Mouse (Mus musculus): ENCODE results near the gene Frmd8. TPM values are rescaled to one million over a fixed set of nuclear protein-coding genes. Genes with fewer than 3 reads are reported as not detected.
"Not testable (repeated sequence)": the region's sequence is repeated elsewhere in the genome, so short reads cannot be mapped to it uniquely, and the experiment has no call there.

The Frmd8 gene
- polyA plus RNA-seq, 1 experiment from 2014 or later, result 37.4 TPM

DNA sequence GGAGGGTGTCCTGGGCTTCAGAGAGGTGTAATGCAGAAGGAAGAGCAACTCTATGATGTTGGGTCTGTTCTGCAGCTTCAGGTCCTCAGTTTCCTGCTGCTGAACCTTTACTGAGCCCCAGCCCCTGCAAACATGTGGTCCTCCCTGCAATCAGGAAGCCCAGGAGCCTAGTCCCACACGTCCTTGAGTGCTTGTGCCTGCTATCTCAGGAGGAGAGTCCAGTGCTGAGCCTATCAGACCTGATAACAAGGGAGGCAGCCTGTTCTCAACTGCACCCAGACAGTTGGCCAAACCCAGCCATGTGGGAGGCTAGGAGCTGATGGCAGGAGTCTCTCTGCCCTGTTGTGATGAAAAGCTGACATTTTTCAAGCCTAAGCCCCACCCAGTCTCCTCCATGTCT is 8.9 kb upstream of the Frmd8 start:
- Histone ChIP-seq H3K4me3 (replicated peaks) (no peak overlapping the region), H3K9ac (no peak overlapping the region), H3K27ac (replicated peaks) (no peak overlapping the region), H3K4me1 (peaks cover 6% of the 10 kb centered on the region; the same call in 1 of the 2 replicates), H3K4me2 (replicated peaks) (no peak overlapping the region), H3K9me3 (replicated peaks) (no peaks in the 10 kb centered on the region), H3K27me3 (no peaks in the 10 kb centered on the region), H3K36me3 (no peaks in the 10 kb centered on the region)
- ATAC-seq (ENCODE audit: insufficient number of reproducible peaks, low FRiP score, low TSS enrichment, low read depth), result no peak
- WGBS, result 57% methylated on average over 1 of the region's 1 CpGs

DNA sequence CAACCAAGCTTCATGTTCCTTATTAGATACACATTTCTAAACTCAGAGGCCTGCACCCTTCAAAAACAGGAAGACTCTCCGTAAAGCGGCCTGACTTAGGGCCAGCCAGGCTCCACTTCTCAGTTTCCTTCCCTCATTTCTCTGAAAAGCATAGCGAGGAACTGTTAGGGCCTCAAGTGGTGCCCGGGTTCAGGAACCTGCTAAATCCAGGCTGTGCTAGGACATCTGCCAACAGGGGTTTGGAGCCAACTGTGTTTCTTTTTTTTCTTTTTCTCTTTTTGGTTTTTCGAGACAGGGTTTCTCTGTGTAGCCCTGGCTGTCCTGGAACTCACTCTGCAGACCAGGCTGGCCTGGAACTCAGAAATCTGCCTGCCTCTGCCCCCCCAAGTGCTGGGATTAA is 7.0 kb upstream of the Frmd8 start:
- not testable (repeated sequence) for H3K9me3 ChIP-seq (replicated peaks); ATAC-seq (ENCODE audit: insufficient number of reproducible peaks, low FRiP score, low TSS enrichment, low read depth)

GRCm38 (mm10) chr19:5881155-5881554 is 6.1 kb upstream of the Frmd8 start:
- H3K4me2 ChIP-seq (replicated peaks), result no peak overlapping the region
- no peaks in the 10 kb centered on the region for H3K9me3 ChIP-seq (replicated peaks)
- H3K4me1 ChIP-seq, result peaks cover 21% of the 10 kb centered on the region
- H3K27me3 ChIP-seq, result no peaks in the 10 kb centered on the region
- H3K9ac ChIP-seq, result no peak overlapping the region
- H3K27ac ChIP-seq (replicated peaks), result no peak overlapping the region
- no peak overlapping the region for H3K4me3 ChIP-seq (replicated peaks)
- H3K36me3 ChIP-seq, result no peaks in the 10 kb centered on the region
- WGBS, result 95% methylated on average over 6 of the region's 6 CpGs
- ATAC-seq (ENCODE audit: insufficient number of reproducible peaks, low FRiP score, low TSS enrichment, low read depth), result no peak

More for the DNA sequence above, 7.0 kb upstream of the Frmd8 start:
- not testable (repeated sequence) for H3K9ac ChIP-seq; H3K4me3 ChIP-seq (replicated peaks); H3K27me3 ChIP-seq; H3K4me2 ChIP-seq (replicated peaks); H3K36me3 ChIP-seq
- Histone ChIP-seq H3K27ac (replicated peaks) (peak overlapping the region; percentile 34; the same call in 1 of the 2 replicates), H3K4me1 (peaks cover 21% of the 10 kb centered on the region)
- WGBS, result 65% methylated on average over 5 of the region's 5 CpGs

- H3K4me1 ChIP-seq, result peaks cover 25% of the 10 kb centered on the region
- H3K4me3 ChIP-seq (replicated peaks), result no peak overlapping the region
- H3K9me3 ChIP-seq (replicated peaks), result no peaks in the 10 kb centered on the region
- no peak overlapping the region for H3K27ac ChIP-seq (replicated peaks)
- H3K27me3 ChIP-seq, result no peaks in the 10 kb centered on the region
- no peak overlapping the region for H3K4me2 ChIP-seq (replicated peaks)
- H3K9ac ChIP-seq, result no peak overlapping the region
- 91% methylated on average over 7 of the region's 7 CpGs for whole genome bisulfite sequencing
- H3K36me3 ChIP-seq, result no peaks in the 10 kb centered on the region
- no peak for ATAC-seq (ENCODE audit: insufficient number of reproducible peaks, low FRiP score, low TSS enrichment, low read depth)
Observed at GRCm38 (mm10) chr19:5879735-5880134, 4.7 kb upstream of the Frmd8 start.

GRCm38 (mm10) chr19:5878916-5879315 is 3.8 kb upstream of the Frmd8 start:
- Histone ChIP-seq H3K27me3 (no peaks in the 10 kb centered on the region), H3K4me1 (peaks cover 33% of the 10 kb centered on the region), H3K4me3 (replicated peaks) (no peak overlapping the region), H3K9ac (no peak overlapping the region), H3K9me3 (replicated peaks) (no peaks in the 10 kb centered on the region), H3K27ac (replicated peaks) (no peak overlapping the region), H3K4me2 (replicated peaks) (no peak overlapping the region), H3K36me3 (no peaks in the 10 kb centered on the region)
- WGBS, result 78% methylated on average over 3 of the region's 3 CpGs
- ATAC-seq (ENCODE audit: insufficient number of reproducible peaks, low FRiP score, low TSS enrichment, low read depth), result no peak

- Histone ChIP-seq H3K4me2 (replicated peaks) (peak overlapping the region; percentile 16; the same call in 1 of the 2 replicates), H3K4me1 (peaks cover 39% of the 10 kb centered on the region), H3K9ac (no peak overlapping the region), H3K9me3 (replicated peaks) (no peaks in the 10 kb centered on the region), H3K27ac (replicated peaks) (peak overlapping the region; percentile 83; the same call in 1 of the 2 replicates), H3K4me3 (replicated peaks) (peak overlapping the region; percentile 22; the same call in 1 of the 2 replicates), H3K27me3 (no peaks in the 10 kb centered on the region), H3K36me3 (no peaks in the 10 kb centered on the region)
- 71% methylated on average over 7 of the region's 7 CpGs for WGBS
- ATAC-seq (ENCODE audit: insufficient number of reproducible peaks, low FRiP score, low TSS enrichment, low read depth), result no peak
Observed at GRCm38 (mm10) chr19:5878362-5878722, 3.3 kb upstream of the Frmd8 start.

DNA sequence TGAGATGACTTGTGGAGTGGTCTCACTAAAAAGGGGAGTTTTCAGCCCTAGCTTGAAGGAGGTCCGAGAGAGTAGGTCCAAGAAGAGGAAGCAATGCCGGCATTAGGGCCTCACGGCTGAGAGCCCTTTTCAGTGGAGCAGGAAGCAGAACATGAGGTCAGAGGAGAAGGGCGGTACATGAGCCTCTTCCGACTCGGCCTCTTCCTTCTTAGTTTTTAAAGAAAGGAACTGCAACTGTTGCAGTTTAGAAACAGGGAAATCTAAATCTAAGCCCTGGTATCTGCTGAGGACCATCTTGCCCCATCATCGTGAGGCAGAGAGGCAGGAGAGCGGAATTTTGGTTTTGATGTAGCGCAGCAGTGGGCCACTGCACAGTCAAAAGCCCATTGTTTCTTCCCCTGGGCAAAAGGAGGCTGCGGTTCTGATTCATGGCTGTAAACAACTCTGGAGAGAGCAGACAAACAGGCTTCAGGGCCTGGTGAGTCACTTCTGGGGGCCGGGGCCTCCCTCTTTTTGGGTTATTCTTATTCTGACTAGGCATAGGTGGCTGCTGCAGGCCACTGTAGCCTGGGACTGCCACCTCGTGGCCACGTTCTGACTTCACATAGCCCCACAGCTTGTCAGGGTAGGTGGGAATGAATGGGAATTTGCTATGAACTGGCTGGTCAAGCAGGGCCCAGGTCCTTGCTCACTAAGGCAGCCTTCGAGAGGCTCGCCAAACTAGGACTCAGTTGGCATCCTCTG is 2.7 kb upstream of the Frmd8 start, which contains the start of gene Slc25a45:
Slc25a45 (plus strand) TSS at position 191 of the 744 bp plus-strand sequence.
- ATAC-seq (ENCODE audit: insufficient number of reproducible peaks, low FRiP score, low TSS enrichment, low read depth), result peak; percentile 78
- Histone ChIP-seq H3K4me3 (replicated peaks) (peak within 1 kb of the TSS; percentile 22), H3K9me3 (replicated peaks) (no peaks in the 10 kb centered on the region), H3K4me1 (peaks cover 43% of the 10 kb centered on the region), H3K36me3 (peaks cover 3% of the 10 kb centered on the region; the same call in 1 of the 2 replicates), H3K4me2 (replicated peaks) (peak within 1 kb of the TSS; percentile 16; the same call in 1 of the 2 replicates), H3K27me3 (no peaks in the 10 kb centered on the region), H3K9ac (0 out of 2 replicates have a peak within 1 kb of the TSS, but pooled peaks have one; percentile 18), H3K27ac (replicated peaks) (peak within 1 kb of the TSS; percentile 83)
- WGBS, result 32% methylated on average over 15 of the region's 15 CpGs

DNA sequence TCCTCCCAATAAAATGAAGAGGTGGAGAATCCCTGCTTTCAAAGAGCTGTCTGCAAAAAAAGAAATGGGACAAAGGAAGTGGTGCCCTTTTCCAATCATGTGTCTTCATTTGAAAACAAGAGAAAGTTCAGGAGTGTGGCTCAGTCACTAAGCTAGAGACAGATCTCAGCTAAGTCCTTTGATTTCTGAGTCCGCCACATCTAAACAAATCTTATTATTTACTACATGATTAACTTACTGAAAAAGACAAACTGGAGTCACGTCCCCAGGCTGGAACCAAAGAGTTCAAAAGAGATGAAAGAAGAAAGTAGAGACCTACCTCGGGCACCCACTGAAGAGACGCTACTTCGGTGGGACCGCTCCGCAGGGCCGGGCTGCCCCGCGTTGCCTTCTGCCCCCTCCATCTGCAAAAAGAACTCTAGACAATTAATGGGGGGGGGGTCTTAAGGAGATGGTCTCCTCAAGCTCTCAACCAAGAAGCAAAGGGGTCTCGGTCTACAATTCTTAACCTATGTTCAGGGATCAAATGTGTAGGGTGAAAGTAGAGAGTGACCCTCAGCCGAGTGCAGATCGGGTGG is 594 bp downstream of the Frmd8 start:
- H3K9me3 ChIP-seq (replicated peaks), result no peaks in the 10 kb centered on the region
- H3K4me1 ChIP-seq, result peaks cover 59% of the 10 kb centered on the region
- peak overlapping the region; percentile 83 for H3K4me2 ChIP-seq (replicated peaks)
- peak overlapping the region; percentile 68 for H3K9ac ChIP-seq
- H3K36me3 ChIP-seq, result peaks cover 16% of the 10 kb centered on the region
- no peaks in the 10 kb centered on the region for H3K27me3 ChIP-seq
- H3K27ac ChIP-seq (replicated peaks), result peak overlapping the region; percentile 51; the same call in 1 of the 2 replicates
- WGBS, result 6% methylated on average over 13 of the region's 13 CpGs
- H3K4me3 ChIP-seq (replicated peaks), result peak overlapping the region; percentile 82
- no peak for ATAC-seq (ENCODE audit: insufficient number of reproducible peaks, low FRiP score, low TSS enrichment, low read depth)

DNA sequence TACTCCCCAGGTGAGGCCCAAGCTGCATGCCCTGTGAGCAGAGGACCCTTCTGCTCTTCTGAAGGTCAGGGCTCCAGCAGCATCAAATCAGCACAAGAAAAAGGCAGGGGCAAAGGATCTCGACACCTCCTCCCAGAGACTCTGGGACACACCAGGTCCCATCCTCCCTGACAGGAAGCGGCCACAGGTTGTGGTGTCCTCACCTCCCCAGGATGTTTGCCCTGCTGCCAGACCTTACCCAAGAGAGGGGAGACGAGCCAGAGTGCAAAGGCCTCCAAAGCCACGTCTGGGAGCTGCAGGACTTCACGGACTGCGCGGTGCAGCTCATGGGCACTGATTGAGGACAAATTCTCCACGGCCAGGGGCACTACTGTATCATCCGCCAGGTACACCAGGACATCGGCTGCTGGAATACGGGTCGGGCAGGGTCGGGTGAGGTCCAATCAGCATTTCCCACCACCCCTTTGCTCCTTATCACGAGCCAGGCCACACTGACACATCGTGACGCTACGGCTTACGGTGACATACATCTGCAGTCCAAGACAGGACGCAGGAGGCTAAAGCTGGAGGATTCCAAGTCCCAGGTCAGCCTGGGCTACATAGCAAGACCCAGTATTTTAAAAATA is 2.0 kb downstream of the Frmd8 start:
- Histone ChIP-seq H3K4me1 (peaks cover 51% of the 10 kb centered on the region), H3K9ac (no peak overlapping the region), H3K4me2 (replicated peaks) (no peak overlapping the region), H3K9me3 (replicated peaks) (no peaks in the 10 kb centered on the region), H3K36me3 (peaks cover 31% of the 10 kb centered on the region), H3K27me3 (no peaks in the 10 kb centered on the region), H3K27ac (replicated peaks) (no peak overlapping the region), H3K4me3 (replicated peaks) (no peak overlapping the region)
- 87% methylated on average over 19 of the region's 19 CpGs for WGBS
- ATAC-seq (ENCODE audit: insufficient number of reproducible peaks, low FRiP score, low TSS enrichment, low read depth), result no peak

- ATAC-seq (ENCODE audit: insufficient number of reproducible peaks, low FRiP score, low TSS enrichment, low read depth), result no peak
- Histone ChIP-seq H3K36me3 (peaks cover 36% of the 10 kb centered on the region), H3K9ac (no peak overlapping the region), H3K4me2 (replicated peaks) (no peak overlapping the region), H3K4me1 (peaks cover 46% of the 10 kb centered on the region), H3K27ac (replicated peaks) (no peak overlapping the region), H3K27me3 (no peaks in the 10 kb centered on the region), H3K4me3 (replicated peaks) (no peak overlapping the region), H3K9me3 (replicated peaks) (no peaks in the 10 kb centered on the region)
- 85% methylated on average over 4 of the region's 4 CpGs for WGBS
Observed at GRCm38 (mm10) chr19:5872528-5872927, 2.5 kb downstream of the Frmd8 start.

GRCm38 (mm10) chr19:5871683-5872082 is 3.4 kb downstream of the Frmd8 start:
- peaks cover 43% of the 10 kb centered on the region for H3K4me1 ChIP-seq
- no peak overlapping the region for H3K9ac ChIP-seq
- H3K9me3 ChIP-seq (replicated peaks), result no peaks in the 10 kb centered on the region
- H3K4me3 ChIP-seq (replicated peaks), result no peak overlapping the region
- H3K27ac ChIP-seq (replicated peaks), result peak overlapping the region; percentile 69
- WGBS, result 47% methylated on average over 6 of the region's 6 CpGs
- ATAC-seq (ENCODE audit: insufficient number of reproducible peaks, low FRiP score, low TSS enrichment, low read depth), result no peak
- H3K4me2 ChIP-seq (replicated peaks), result peak overlapping the region; percentile 17; the same call in 1 of the 2 replicates
- H3K27me3 ChIP-seq, result no peaks in the 10 kb centered on the region
- peaks cover 43% of the 10 kb centered on the region for H3K36me3 ChIP-seq
